Mouse (Mus musculus) CD4-positive, CD25-positive, alpha-beta regulatory T cell, adult 4 months (primary cell): ENCODE data around the gene Gna15. TPM values are rescaled to one million over a fixed set of nuclear protein-coding genes. Genes with fewer than 3 reads are reported as not detected.
A peak's percentile ranks its signal among the peaks of the same experiment; 100 is the strongest.

Source experiments
- ATAC-seq: one replicate; pipeline ENCODE4 v1.8.0; 2017
- polyA plus RNA-seq, 2 experiments: library from polyadenylated mRNA; unstranded; fragments of 100-300 nt; shearing (Covaris generic); gene quantifications; one replicate each; pipeline ENCODE4 v1.2.1; 2017

The Gna15 gene
- polyA plus RNA-seq, 2 experiments from 2014 or later, result 28.5 to 31.9 TPM

- ATAC-seq, result no peak
Observed at GRCm38 (mm10) chr10:81495151-81495550, 28.9 kb downstream of the Gna15 start.

- ATAC-seq, result no peak
Observed at GRCm38 (mm10) chr10:81494260-81495041, 29.6 kb downstream of the Gna15 start.

GRCm38 (mm10) chr10:81493601-81494220 is 30.3 kb downstream of the Gna15 start:
- ATAC-seq, result no peak

- no peak for ATAC-seq
Observed at GRCm38 (mm10) chr10:81492606-81493240, 31.3 kb downstream of the Gna15 start.

- no peak for ATAC-seq
Observed at GRCm38 (mm10) chr10:81491018-81491417, 33.0 kb downstream of the Gna15 start.

- no peak for ATAC-seq
Observed at GRCm38 (mm10) chr10:81489941-81490340, 34.1 kb downstream of the Gna15 start.

GRCm38 (mm10) chr10:81488081-81488480 is 35.9 kb downstream of the Gna15 start:
- no peak for ATAC-seq

GRCm38 (mm10) chr10:81486496-81486895 is 37.5 kb downstream of the Gna15 start:
- no peak for ATAC-seq

GRCm38 (mm10) chr10:81485479-81486018 is 38.5 kb downstream of the Gna15 start:
- ATAC-seq, result no peak

GRCm38 (mm10) chr10:81485060-81485449 is 39.0 kb downstream of the Gna15 start:
- ATAC-seq, result peak; percentile 37

- ATAC-seq, result no peak
Observed at GRCm38 (mm10) chr10:81484441-81485059, 39.5 kb downstream of the Gna15 start.

- peak; percentile 25 for ATAC-seq
Observed at GRCm38 (mm10) chr10:81483983-81484382, 40.0 kb downstream of the Gna15 start.

- peak; percentile 76 for ATAC-seq
Observed at GRCm38 (mm10) chr10:81482533-81482889, 41.5 kb downstream of the Gna15 start, which contains the start of gene Celf5. TSS of gene Celf5 (minus strand) at chr10:81482709.

- ATAC-seq, result peak; percentile 30
Observed at GRCm38 (mm10) chr10:81481605-81482532, 42.2 kb downstream of the Gna15 start.

- no peak for ATAC-seq
Observed at GRCm38 (mm10) chr10:81474461-81474860, 49.6 kb downstream of the Gna15 start.

- ATAC-seq, result peak; percentile 49
Observed at GRCm38 (mm10) chr10:81473003-81473451, 51.0 kb downstream of the Gna15 start.

- ATAC-seq, result peak; percentile 27
Observed at GRCm38 (mm10) chr10:81472403-81473002, 51.5 kb downstream of the Gna15 start.

- ATAC-seq, result peak; percentile 86
Observed at GRCm38 (mm10) chr10:81470454-81470853, 53.6 kb downstream of the Gna15 start.

- ATAC-seq, result no peak
Observed at GRCm38 (mm10) chr10:81469253-81469652, 54.8 kb downstream of the Gna15 start.

- ATAC-seq, result no peak
Observed at GRCm38 (mm10) chr10:81467670-81468235, 56.3 kb downstream of the Gna15 start.

GRCm38 (mm10) chr10:81466881-81467280 is 57.1 kb downstream of the Gna15 start:
- ATAC-seq, result no peak
